Mouse (Mus musculus) embryonic facial prominence, embryonic 11.5 days (tissue): Measurements from ENCODE around the gene Cd68. TPM values are rescaled to one million over a fixed set of nuclear protein-coding genes. Genes with fewer than 3 reads are reported as not detected.

ENCODE experiments used
- ATAC-seq: fragments of 200-750 bp; cut with Nextera tagmentation; replicated peaks from 2 replicates; pipeline ENCODE4 v1.8.0; 2017; ENCODE audit warnings: low read depth; ENCODE audit not compliant: insufficient number of reproducible peaks, low FRiP score, low TSS enrichment
- DNase-seq: peaks from one replicate; pipeline ENCODE4 v3.0.0-alpha.2; 2015; ENCODE audit warnings: low spot score
- H3K27ac ChIP-seq: fragments of 300-500 bp; sonication (generic); replicated peaks from 2 replicates; pipeline ENCODE4 v1.5.1; 2014; ENCODE audit warnings: mild to moderate bottlenecking, low read depth, low read length, control low read depth
- H3K27me3 ChIP-seq: fragments of 300-500 bp; sonication (generic); 2 replicates; pipeline ENCODE4 v1.6.1; 2014; ENCODE audit warnings: mild to moderate bottlenecking, low read length, moderate library complexity, mixed read lengths; ENCODE audit not compliant: control insufficient read depth, insufficient read depth
- H3K36me3 ChIP-seq: fragments of 300-500 bp; sonication (generic); replicated peaks from 2 replicates; pipeline ENCODE4 v1.6.1; 2014; ENCODE audit warnings: low read depth, mild to moderate bottlenecking, low read length, moderate library complexity, mixed read lengths; ENCODE audit not compliant: control insufficient read depth, insufficient read depth
- H3K4me1 ChIP-seq: fragments of 300-500 bp; sonication (generic); 2 replicates; pipeline ENCODE4 v1.6.1; 2014; ENCODE audit warnings: low read length, mixed read lengths; ENCODE audit not compliant: control insufficient read depth, insufficient read depth
- H3K4me2 ChIP-seq: fragments of 300-500 bp; sonication (generic); 2 replicates; pipeline ENCODE4 v1.6.1; 2014; ENCODE audit warnings: low read depth, mild to moderate bottlenecking, control low read depth, low read length, moderate library complexity
- H3K4me3 ChIP-seq: fragments of 300-500 bp; sonication (generic); 2 replicates; pipeline ENCODE4 v1.5.1; 2014; ENCODE audit warnings: low read depth, low read length, control low read depth
- H3K9ac ChIP-seq: fragments of 300-500 bp; sonication (generic); replicated peaks from 2 replicates; pipeline ENCODE4 v1.6.1; 2014; ENCODE audit warnings: mild to moderate bottlenecking, control low read depth, low read length
- H3K9me3 ChIP-seq: fragments of 300-500 bp; sonication (generic); replicated peaks from 2 replicates; pipeline ENCODE4 v1.6.1; 2016; ENCODE audit warnings: mild to moderate bottlenecking, low read length, inconsistent platforms, mixed read lengths; ENCODE audit not compliant: control insufficient read depth
- WGBS: fragments of 180-500 bp; shearing (Covaris S2); extraction: QIAGEN DNeasy Blood & Tissue Kit; methylation state at CpG from one replicate; pipeline ENCODE4 v1.1.7; 2014; 5-methylcytosine and 5-hydroxymethylcytosine counted together
- polyA plus RNA-seq: library from polyadenylated mRNA; unstranded; fragments of >200 nt; fragmentation: Nextera tagmentation; extraction: Ambion mirVana; gene quantifications from 2 replicates; pipeline ENCODE4 v1.2.1, GENCODE M21; 2014

Gene Cd68
- polyA plus RNA-seq, 1 experiment from 2014 or later = 5.5 TPM

- H3K4me1 ChIP-seq = peaks cover 3% of the 10 kb centered on the region; the same call in 1 of the 2 replicates
- no peak for DNase-seq
- no peak overlapping the region for H3K4me3 ChIP-seq
- no peaks in the 10 kb centered on the region for H3K36me3 ChIP-seq
- WGBS = 78% methylated on average over 9 of the region's 9 CpGs
- H3K27ac ChIP-seq = no peak overlapping the region
- no peak overlapping the region for H3K4me2 ChIP-seq
- H3K27me3 ChIP-seq = no peaks in the 10 kb centered on the region
- H3K9ac ChIP-seq = no peak overlapping the region
- no peak for ATAC-seq
- no peaks in the 10 kb centered on the region for H3K9me3 ChIP-seq
Measured at GRCm38 (mm10) chr11:69692196-69692811, 26.4 kb upstream of the Cd68 start.

GRCm38 (mm10) chr11:69689891-69690290, 23.9 kb upstream of the Cd68 start:
- Histone ChIP-seq H3K9me3 (no peaks in the 10 kb centered on the region), H3K27ac (no peak overlapping the region), H3K4me3 (no peak overlapping the region), H3K4me1 (no peaks in the 10 kb centered on the region), H3K27me3 (no peaks in the 10 kb centered on the region), H3K4me2 (no peak overlapping the region), H3K36me3 (no peaks in the 10 kb centered on the region), H3K9ac (no peak overlapping the region)
- whole genome bisulfite sequencing = 88% methylated on average over 1 of the region's 1 CpGs
- 0 out of 2 replicates have a peak, but pooled peaks have one; percentile 12 for ATAC-seq
- DNase-seq = no peak

- Histone ChIP-seq H3K4me3 (no peak overlapping the region), H3K27me3 (no peaks in the 10 kb centered on the region), H3K9me3 (no peaks in the 10 kb centered on the region), H3K4me1 (no peaks in the 10 kb centered on the region), H3K36me3 (no peaks in the 10 kb centered on the region), H3K4me2 (no peak overlapping the region), H3K27ac (no peak overlapping the region), H3K9ac (peak overlapping the region; percentile 14; the same call in 1 of the 2 replicates)
- 55% methylated on average over 5 of the region's 5 CpGs for WGBS
- ATAC-seq (no peak), DNase-seq (no peak)
Measured at GRCm38 (mm10) chr11:69687061-69687460, 21.1 kb upstream of the Cd68 start.

- WGBS = 18% methylated on average over 4 of the region's 4 CpGs
- H3K27ac ChIP-seq = no peak overlapping the region
- H3K4me3 ChIP-seq = no peak overlapping the region
- no peaks in the 10 kb centered on the region for H3K4me1 ChIP-seq
- H3K4me2 ChIP-seq = no peak overlapping the region
- no peaks in the 10 kb centered on the region for H3K27me3 ChIP-seq
- H3K9ac ChIP-seq = no peak overlapping the region
- DNase-seq (no peak), ATAC-seq (no peak)
- no peaks in the 10 kb centered on the region for H3K9me3 ChIP-seq
- no peaks in the 10 kb centered on the region for H3K36me3 ChIP-seq
Measured at GRCm38 (mm10) chr11:69686377-69686776, 20.4 kb upstream of the Cd68 start.

- 74% methylated on average over 10 of the region's 10 CpGs for WGBS
- H3K36me3 ChIP-seq = no peaks in the 10 kb centered on the region
- no peak within 1 kb of the TSS for H3K27ac ChIP-seq
- H3K9me3 ChIP-seq = no peaks in the 10 kb centered on the region
- DNase-seq (no peak), ATAC-seq (no peak)
- H3K4me1 ChIP-seq = no peaks in the 10 kb centered on the region
- H3K9ac ChIP-seq = 0 out of 2 replicates have a peak within 1 kb of the TSS, but pooled peaks have one; percentile 14
- H3K4me3 ChIP-seq = no peak within 1 kb of the TSS
- H3K4me2 ChIP-seq = no peak within 1 kb of the TSS
- H3K27me3 ChIP-seq = no peaks in the 10 kb centered on the region
Measured at GRCm38 (mm10) chr11:69685526-69686148, 19.7 kb upstream of the Cd68 start, which contains the start of gene Tnfsf13. TSS of gene Tnfsf13 (minus strand) at chr11:69685784.

GRCm38 (mm10) chr11:69684936-69685335, 19.0 kb upstream of the Cd68 start:
- H3K4me1 ChIP-seq = no peaks in the 10 kb centered on the region; the same call in 1 of the 2 replicates
- DNase-seq (no peak), ATAC-seq (no peak)
- no peak overlapping the region for H3K4me3 ChIP-seq
- no peak overlapping the region for H3K9ac ChIP-seq
- H3K36me3 ChIP-seq = no peaks in the 10 kb centered on the region
- H3K27me3 ChIP-seq = no peaks in the 10 kb centered on the region
- 80% methylated on average over 6 of the region's 6 CpGs for WGBS
- no peak overlapping the region for H3K27ac ChIP-seq
- H3K4me2 ChIP-seq = no peak overlapping the region
- no peaks in the 10 kb centered on the region for H3K9me3 ChIP-seq

- Histone ChIP-seq H3K9me3 (no peaks in the 10 kb centered on the region), H3K4me1 (no peaks in the 10 kb centered on the region; the same call in 1 of the 2 replicates), H3K27me3 (no peaks in the 10 kb centered on the region), H3K4me2 (no peak overlapping the region), H3K9ac (no peak overlapping the region), H3K27ac (no peak overlapping the region), H3K36me3 (no peaks in the 10 kb centered on the region), H3K4me3 (no peak overlapping the region)
- DNase-seq = no peak
- 75% methylated on average over 12 of the region's 12 CpGs for WGBS
- ATAC-seq = no peak
Measured at GRCm38 (mm10) chr11:69684128-69684745, 18.3 kb upstream of the Cd68 start.

- ATAC-seq (no peak), DNase-seq (no peak)
- Histone ChIP-seq H3K4me2 (no peak overlapping the region), H3K27ac (no peak overlapping the region), H3K9me3 (no peaks in the 10 kb centered on the region), H3K4me1 (no peaks in the 10 kb centered on the region; the same call in 1 of the 2 replicates), H3K27me3 (no peaks in the 10 kb centered on the region), H3K36me3 (no peaks in the 10 kb centered on the region), H3K9ac (no peak overlapping the region), H3K4me3 (no peak overlapping the region)
- 83% methylated on average over 7 of the region's 7 CpGs for WGBS
Measured at GRCm38 (mm10) chr11:69683576-69683975, 17.6 kb upstream of the Cd68 start.
